Mouse (Mus musculus) gastrocnemius, postnatal 14 days (tissue): Measurements from ENCODE around the gene Samd4b. TPM values are rescaled to one million over a fixed set of nuclear protein-coding genes. Genes with fewer than 3 reads are reported as not detected.

Source experiments
- DNase-seq: peaks from one replicate; pipeline ENCODE4 v3.0.0; 2021; ENCODE audit warnings: mixed read lengths
- intact Hi-C: fragments of 180-260 bp; cut with DNase I; formaldehyde crosslinking; loops from one replicate; pipeline ENCODE4 v1.15.1; 2025; ENCODE audit warnings: low total_unique reads
- total RNA-seq, 2 experiments: library from RNA; stranded (reverse); gene quantifications; 2 replicates each; pipeline ENCODE4 v1.2.3; 2021

Gene Samd4b
- total RNA-seq, 2 experiments from 2014 or later: 15.7 to 18.5 TPM

- peak; percentile 62 for DNase-seq
- intact Hi-C loops: no loop called here
These were observed 130.7 kb downstream of the Samd4b start for GRCm38 (mm10) chr7:28467213-28467751.

DNA sequence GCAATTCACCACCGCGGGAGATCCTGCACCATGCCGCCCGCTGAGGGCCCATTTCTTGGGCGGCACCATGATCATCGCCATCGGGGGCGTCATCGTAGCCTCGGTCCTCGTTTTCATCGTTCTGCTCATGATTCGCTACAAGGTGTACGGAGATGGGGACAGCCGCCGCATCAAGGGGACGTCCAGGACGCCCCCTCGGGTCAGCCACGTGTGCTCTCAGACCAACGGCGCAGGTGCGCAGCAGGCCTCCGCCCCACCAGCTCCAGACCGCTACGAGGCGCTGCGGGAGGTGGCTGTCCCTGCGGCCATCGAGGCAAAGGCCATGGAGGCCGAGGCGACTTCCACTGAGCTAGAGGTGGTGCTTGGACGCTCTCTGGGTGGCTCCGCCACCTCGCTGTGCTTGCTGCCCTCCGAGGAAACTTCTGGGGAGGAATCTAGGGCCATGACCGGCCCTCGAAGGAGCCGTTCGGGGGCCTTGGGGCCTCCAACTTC lies 131.2 kb downstream of the Samd4b start:
- intact Hi-C loops: no loop called here
- DNase-seq: no peak

- DNase-seq: no peak
- intact Hi-C loops: no loop called here
These were observed 133.3 kb downstream of the Samd4b start for GRCm38 (mm10) chr7:28464416-28465212.

- DNase-seq: no peak
- intact Hi-C loops: no loop called here
These were observed 135.2 kb downstream of the Samd4b start for GRCm38 (mm10) chr7:28462769-28463168.

DNA sequence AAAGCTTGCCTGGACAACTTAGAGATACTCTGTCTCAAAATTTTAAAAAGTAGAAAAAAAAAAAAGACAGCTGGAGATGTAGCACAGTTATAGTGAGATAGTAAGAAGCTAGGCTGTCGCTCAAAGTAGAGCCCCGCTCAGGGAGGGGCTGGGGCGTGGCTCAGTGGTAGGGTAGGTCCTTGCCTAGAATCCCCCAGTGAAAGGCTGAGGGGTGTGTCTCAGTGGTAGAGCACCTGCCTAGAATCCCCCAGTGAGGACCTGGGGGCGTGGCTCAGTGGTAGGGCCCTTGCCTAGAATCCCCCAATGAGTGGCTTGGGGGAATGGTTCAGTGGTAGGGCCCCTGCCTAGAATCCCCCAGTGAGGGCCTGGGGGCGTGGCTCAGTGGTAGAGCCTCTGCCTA lies 137.6 kb downstream of the Samd4b start:
- DNase-seq: no peak
- intact Hi-C loops: no loop called here

- intact Hi-C loops: no loop called here
- no peak for DNase-seq
These were observed 145.5 kb downstream of the Samd4b start for GRCm38 (mm10) chr7:28452361-28453005.

DNA sequence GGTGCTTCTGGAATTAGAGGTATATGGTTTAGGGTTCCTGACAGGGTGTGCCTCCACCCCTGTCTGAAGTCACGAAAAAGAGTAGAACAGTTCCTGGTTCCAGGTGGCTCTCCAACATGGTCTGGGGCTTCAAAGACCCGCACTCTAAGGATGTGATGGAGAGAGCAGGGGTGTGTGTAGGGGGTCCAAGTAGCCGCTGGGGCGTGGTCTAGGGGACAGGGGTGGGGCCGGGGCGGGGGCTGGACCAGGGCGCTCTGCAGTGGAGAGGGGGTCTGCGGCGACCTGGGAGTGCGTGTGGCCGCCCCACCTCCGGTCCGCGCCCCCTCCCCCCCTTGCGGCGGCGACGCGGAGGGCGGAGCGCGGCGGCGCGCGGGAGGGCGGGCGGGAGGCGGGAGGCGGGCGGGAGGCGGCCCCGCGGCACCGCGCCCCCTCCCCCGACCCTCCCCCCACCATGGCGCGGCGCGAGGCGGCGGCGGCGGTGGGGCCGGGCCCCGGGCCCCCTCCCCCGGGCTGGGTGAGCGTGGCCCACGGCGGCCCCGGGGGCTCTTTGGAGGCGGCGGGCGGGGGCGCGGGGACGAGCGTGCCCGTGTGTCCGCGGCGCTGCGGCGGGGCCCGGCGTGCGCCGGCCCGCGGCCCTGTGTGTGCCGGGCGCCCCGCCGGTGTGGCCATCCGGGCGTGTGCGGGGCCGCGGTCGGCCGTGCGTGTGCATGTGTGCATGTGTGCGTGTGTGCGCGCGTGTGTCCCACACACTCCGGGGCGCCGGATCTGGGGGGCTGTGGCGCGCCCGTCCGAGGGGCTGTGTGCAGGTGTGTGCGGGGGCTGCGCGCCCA lies 146.2 kb downstream of the Samd4b start, which contains the start of gene Lrfn1:
Gene Lrfn1, plus strand, starts transcription at position 450 of the 830 bp plus-strand sequence.
- intact Hi-C loops: no loop called here
- no peak for DNase-seq

- intact Hi-C loops: loop anchor here (5.0 kb wide), 2 partner anchors 79 to 154 kb away; no protein-coding TSS in a partner anchor
- no peak for DNase-seq
These were observed 149.8 kb downstream of the Samd4b start for GRCm38 (mm10) chr7:28447865-28448820.

- intact Hi-C loops: loop anchor here (5.0 kb wide), 2 partner anchors 80 to 155 kb away; no protein-coding TSS in a partner anchor
- no peak for DNase-seq
These were observed 150.7 kb downstream of the Samd4b start for GRCm38 (mm10) chr7:28447101-28447830.

DNA sequence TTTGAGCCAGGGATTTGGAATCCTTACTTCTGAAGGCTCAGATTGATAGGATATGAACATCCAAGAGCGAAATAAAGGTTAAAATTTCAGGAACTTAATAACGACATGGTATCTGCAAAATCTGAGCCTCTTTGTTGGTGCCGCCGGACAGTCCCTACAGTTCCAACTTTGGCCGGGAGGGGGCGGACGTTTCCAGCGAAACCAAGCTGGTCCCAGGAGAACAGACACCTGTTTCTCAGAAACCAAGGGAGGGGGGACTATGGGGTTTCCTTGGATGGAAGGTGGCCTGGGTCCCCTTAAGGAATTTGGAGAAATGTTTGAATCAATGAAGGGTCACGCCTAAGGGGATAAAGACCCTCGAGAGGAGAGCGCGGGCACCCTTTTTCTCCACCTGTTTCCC lies 151.5 kb downstream of the Samd4b start:
- DNase-seq: peak; percentile 72
- intact Hi-C loops: loop anchor here (5.0 kb wide), 2 partner anchors 81 to 156 kb away; no protein-coding TSS in a partner anchor

DNA sequence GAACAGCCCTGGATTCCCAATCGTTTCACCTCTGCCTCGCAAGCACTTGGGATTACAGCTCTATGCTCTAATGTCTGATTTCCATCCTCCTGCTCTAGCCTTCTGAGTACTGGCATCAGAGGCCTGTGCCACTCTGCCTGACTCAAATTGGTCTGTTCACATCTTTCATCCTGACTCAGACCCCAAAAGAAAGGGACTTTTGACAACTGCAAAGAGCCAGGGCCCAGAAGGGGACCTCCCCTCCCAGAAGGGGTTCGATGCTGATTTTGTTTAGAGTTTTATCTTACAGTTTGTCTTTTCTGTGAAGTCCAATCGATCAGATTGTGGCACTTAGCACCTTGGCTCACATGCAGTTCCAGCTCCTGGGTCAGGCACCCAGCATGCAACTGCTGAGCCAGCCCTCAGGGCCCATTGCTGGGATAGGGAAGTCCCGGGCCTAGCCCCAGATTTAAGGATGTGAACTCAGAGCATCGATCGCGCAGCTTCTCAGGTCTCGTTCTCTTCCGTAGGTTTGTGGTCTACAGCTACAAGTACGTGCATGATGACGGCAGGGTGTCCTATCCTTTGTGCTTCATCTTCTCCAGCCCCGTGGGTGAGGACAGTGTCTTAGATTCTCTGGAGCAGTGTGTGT lies 153.5 kb downstream of the Samd4b start:
- DNase-seq: no peak
- intact Hi-C loops: no loop called here

- DNase-seq: no peak
- intact Hi-C loops: no loop called here
These were observed 155.3 kb downstream of the Samd4b start for GRCm38 (mm10) chr7:28442688-28443087.

- no peak for DNase-seq
- intact Hi-C loops: no loop called here
These were observed 156.0 kb downstream of the Samd4b start for GRCm38 (mm10) chr7:28441776-28442485.

GRCm38 (mm10) chr7:28440739-28441138 lies 157.2 kb downstream of the Samd4b start:
- no peak for DNase-seq
- intact Hi-C loops: no loop called here

GRCm38 (mm10) chr7:28438771-28439170 lies 159.2 kb downstream of the Samd4b start:
- DNase-seq: no peak
- intact Hi-C loops: no loop called here

DNA sequence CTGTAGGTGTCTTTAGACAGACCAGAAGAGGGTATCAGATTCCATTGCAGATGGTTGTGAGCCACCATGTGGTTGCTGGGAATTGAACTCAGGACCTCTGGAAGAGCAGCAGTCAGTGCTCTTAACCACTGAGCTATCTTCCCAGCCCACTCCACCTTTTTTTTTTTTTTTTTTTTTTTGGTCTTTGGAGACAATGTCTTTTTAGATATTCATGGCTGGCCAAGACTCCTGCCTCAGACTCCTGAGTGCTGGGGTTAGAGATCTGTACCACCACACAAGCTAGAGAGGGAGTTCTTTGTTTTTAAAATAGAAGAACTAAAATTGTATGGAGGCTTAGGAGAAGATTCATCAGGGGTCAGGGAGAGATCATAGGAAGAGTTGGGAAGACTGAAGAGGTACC lies 160.0 kb downstream of the Samd4b start:
- intact Hi-C loops: no loop called here
- no peak for DNase-seq
